Mouse (Mus musculus): ENCODE measurements around the gene Gm11733. TPM values are rescaled to one million over a fixed set of nuclear protein-coding genes. Genes with fewer than 3 reads are reported as not detected.
"Not testable (repeated sequence)": the region's sequence is repeated elsewhere in the genome, so short reads cannot be mapped to it uniquely, and the experiment has no call there.

Gene Gm11733
- total RNA-seq (2015) (not detected in 2 replicates), total RNA-seq (2017) (not detected in 2 replicates)

GRCm38 (mm10) chr11:117484198-117484597 is at the start of gene Gm11733:
TSS of gene Gm11733 (plus strand) at chr11:117484368.
- ATAC-seq (ENCODE audit: poor library complexity, severe bottlenecking), result no peak

- no peak for ATAC-seq (ENCODE audit: poor library complexity, severe bottlenecking)
Observed at GRCm38 (mm10) chr11:117436401-117437109, 47.6 kb upstream of the Gm11733 start.

DNA sequence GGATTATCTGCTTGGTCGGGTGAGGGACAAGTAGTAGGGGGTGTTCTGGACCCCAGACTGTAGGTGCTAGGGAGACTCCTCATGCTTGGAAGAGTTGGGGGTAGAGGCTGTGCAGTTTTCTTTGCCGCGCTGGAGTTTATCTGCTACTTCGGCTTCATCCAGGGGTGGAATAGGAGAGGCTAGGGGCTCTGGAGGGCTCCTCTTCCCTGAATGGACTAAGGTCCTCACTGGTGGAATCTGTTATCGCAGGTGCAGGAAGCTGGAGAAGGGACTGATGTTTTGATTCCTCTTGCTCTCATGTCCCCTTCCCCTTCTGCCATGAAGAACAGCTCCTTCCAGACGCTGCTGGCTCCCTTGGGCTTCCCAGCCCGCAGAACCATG is 47.1 kb upstream of the Gm11733 start:
- ATAC-seq (ENCODE audit: poor library complexity, severe bottlenecking), result no peak

GRCm38 (mm10) chr11:117438363-117438762 is 45.8 kb upstream of the Gm11733 start:
- ATAC-seq (ENCODE audit: poor library complexity, severe bottlenecking), result no peak

- ATAC-seq (ENCODE audit: poor library complexity, severe bottlenecking), result no peak
Observed at GRCm38 (mm10) chr11:117440865-117441425, 43.2 kb upstream of the Gm11733 start.

GRCm38 (mm10) chr11:117444090-117444489 is 40.1 kb upstream of the Gm11733 start:
- no peak for ATAC-seq (ENCODE audit: poor library complexity, severe bottlenecking)

DNA sequence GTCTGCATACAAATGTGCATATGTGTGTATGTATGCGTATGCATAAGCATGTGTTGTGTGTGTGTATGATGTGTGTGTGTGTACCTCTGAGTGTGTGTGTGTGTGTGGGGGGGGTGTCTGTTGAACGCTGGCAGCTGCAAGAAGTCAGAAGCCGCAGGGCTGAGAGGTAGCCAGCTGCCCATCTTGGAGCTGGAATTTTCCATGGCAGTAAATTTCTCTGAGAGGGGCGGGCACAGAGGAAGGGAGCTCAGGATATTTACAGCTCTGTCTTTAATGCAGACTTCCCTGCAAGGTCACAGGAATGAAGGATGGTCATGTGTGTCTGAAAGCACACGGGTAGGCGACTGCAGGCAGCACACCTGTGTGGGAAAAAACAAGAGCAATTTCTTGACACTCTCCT is 38.5 kb upstream of the Gm11733 start:
- ATAC-seq (ENCODE audit: poor library complexity, severe bottlenecking), result no peak

GRCm38 (mm10) chr11:117454086-117454485 is 30.1 kb upstream of the Gm11733 start:
- no peak for ATAC-seq (ENCODE audit: poor library complexity, severe bottlenecking)

DNA sequence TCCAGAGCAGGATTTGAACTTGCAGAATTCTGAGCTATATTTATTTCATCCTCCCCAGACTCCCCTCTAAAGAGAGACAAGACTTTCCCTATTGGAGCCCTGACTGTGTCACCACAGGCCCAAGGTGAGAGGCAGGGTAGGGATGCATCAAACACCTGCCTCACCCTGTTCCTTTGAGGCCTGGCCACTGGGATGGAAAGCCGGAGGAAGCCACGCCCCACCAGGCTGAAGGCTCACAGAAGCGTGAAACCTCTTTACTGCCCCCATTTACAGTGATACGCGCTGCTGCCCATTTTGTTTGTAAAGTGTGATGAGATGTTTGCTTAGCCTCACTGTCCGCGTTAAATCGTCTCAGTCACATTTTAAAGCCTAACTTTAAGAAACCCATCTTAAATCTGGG is 25.0 kb upstream of the Gm11733 start:
- no peak for ATAC-seq (ENCODE audit: poor library complexity, severe bottlenecking)

GRCm38 (mm10) chr11:117462202-117462864 is 21.8 kb upstream of the Gm11733 start:
- ATAC-seq (ENCODE audit: poor library complexity, severe bottlenecking), result no peak

DNA sequence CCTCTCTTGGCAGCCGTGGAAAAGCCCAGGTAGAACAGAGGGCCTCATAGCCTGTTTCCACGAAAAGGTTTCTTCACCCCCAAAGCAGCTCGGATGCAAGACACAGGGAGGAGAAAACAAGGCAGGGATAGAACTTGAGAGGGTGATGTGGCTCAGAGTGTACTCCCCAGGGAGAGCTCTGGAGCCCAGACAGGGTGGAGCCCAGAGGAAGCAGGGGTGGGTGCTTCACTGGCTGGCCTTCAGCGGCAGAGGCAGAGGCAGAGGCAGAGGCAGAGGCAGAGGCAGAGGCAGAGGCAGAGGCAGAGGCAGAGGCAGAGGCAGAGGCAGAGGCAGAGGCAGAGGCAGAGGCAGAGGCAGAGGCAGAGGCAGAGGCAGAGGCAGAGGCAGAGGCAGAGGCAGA is 20.8 kb upstream of the Gm11733 start:
- ATAC-seq (ENCODE audit: poor library complexity, severe bottlenecking), result not testable (repeated sequence)

GRCm38 (mm10) chr11:117466292-117466691 is 17.9 kb upstream of the Gm11733 start:
- no peak for ATAC-seq (ENCODE audit: poor library complexity, severe bottlenecking)

DNA sequence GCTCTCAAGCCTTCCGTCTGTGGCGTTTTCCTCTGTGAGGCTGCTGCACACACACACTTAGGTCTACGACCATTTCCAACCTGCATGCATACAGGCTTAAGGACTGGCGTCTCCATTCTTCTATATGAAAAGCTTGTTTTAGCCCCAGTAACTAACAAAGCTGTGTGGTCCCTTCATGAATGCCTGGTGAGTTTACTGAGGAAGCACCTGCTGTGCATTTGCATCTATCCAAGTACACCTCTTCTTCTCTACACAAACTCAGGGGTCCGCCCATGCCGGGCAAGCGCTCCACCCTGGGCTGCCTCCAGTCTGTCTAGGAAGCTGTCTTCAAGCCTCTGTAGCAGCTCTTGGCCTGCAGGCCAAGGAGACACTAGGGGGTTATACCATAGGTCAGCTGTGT is 17.3 kb upstream of the Gm11733 start:
- no peak for ATAC-seq (ENCODE audit: poor library complexity, severe bottlenecking)

DNA sequence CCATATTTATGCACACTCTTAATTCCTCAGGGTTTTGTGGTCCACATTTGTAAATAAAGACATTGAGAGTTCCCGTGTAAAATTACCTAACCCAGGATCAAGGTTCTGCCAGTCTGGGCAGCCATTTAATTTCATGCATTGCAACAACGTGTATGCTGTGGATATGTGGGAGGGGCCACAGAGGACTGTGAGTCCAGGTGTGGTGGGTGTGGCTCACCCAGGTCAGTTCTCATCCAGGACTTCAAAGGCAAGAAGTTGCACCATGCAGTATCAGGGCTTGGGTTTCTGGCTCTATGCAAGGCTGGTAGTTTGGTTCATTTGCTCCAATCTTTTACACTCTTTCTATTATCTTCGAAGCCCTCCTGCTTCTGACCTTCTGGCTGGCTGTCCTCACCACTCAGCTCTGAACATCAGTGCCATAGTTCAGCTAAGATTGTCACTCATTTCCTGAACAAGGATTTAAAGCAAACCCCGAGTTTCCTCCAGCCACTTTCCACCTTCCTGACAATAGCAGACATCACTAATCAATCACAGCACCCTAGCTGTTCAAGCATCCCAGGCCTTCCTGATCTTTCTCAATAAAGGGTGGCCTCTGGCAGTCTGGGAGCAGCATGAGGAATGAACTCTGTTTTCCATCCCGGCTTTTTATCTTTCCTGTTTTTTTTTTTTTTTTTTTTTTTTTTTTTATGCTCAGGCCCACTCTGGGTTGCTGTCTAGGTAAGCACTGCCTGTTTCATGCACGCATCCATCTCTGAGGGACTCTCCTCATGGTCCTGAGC is 15.4 kb upstream of the Gm11733 start:
- no peak for ATAC-seq (ENCODE audit: poor library complexity, severe bottlenecking)

GRCm38 (mm10) chr11:117469724-117470123 is 14.4 kb upstream of the Gm11733 start:
- ATAC-seq (ENCODE audit: poor library complexity, severe bottlenecking), result no peak

- no peak for ATAC-seq (ENCODE audit: poor library complexity, severe bottlenecking)
Observed at GRCm38 (mm10) chr11:117470586-117471195, 13.5 kb upstream of the Gm11733 start.

DNA sequence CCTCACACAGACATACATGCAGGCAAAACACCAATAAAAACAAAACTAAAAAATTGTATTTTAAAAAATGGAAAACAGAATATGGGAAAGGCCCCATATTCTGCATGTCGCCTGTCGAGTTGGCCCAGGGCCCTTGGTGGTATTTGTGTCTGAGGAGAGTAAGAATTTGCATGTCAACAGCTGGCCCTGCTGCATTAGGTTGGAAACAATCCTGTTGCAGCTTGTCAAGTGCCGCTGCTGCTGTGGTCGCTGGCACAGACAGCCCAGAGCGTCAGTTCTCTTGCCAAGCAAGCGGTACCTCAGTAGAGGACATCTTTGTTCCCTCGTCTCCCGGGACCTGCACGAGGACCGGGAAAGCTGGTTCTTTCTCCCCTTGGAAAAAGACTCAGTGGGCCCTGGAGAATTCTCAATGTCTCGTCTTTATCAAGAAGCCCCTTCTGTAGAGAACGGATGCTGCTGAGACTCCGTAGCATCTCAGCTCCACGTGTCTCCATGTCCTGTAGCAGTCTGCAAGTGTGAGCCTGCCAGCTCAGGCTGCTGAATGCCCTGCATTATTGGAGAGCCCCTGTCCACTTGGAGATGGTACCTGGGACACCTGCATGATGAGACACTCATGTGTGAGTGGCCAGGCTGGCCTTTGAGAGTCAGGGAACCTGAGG is 12.4 kb upstream of the Gm11733 start:
- ATAC-seq (ENCODE audit: poor library complexity, severe bottlenecking), result no peak

DNA sequence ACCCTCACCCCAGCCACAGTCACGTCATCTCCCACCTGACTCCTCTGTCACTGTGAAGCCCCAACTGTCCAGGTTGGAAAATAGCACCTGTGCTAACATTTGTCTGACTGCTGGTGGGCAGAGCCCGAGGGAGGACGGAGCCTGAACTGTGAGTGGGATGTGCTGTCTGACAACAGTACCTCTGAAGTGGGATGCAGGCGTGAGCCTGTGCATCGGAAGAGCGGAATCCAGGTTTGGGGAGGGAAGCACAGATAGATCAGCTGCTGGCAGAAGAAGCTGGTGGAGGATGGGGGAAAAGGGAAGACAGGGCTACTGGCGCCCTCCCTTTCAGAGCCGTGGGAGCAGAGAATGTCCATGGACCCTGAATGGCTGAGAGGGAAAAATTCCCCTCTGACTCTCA is 11.3 kb upstream of the Gm11733 start:
- no peak for ATAC-seq (ENCODE audit: poor library complexity, severe bottlenecking)

DNA sequence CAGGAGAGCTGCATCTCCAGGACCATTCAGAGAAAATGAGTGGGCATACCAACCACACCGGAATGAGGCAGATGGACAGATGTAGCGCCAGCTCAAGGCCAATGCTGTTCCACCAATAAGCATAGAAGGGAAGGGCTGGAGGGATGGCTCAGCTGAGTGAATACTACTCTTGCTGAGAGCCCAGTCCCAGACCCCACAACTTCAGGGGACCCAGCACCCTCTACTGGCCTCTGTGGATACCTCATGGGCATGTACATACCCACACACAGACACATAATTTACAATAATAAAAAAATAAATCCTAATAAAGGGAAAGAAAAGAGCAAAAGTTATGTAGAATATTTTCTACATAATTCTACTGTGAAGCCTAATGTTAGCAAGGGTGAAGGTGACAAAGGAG is 9.0 kb upstream of the Gm11733 start:
- no peak for ATAC-seq (ENCODE audit: poor library complexity, severe bottlenecking)

GRCm38 (mm10) chr11:117475669-117476068 is 8.5 kb upstream of the Gm11733 start:
- no peak for ATAC-seq (ENCODE audit: poor library complexity, severe bottlenecking)

Data from megakaryocyte, adult 5-6 weeks (primary cell).